Mouse (Mus musculus): Measurements from ENCODE around the gene Hgd. TPM values are rescaled to one million over a fixed set of nuclear protein-coding genes. Genes with fewer than 3 reads are reported as not detected.
"Not testable (repeated sequence)": the region's sequence is repeated elsewhere in the genome, so short reads cannot be mapped to it uniquely, and the experiment has no call there.

Hgd gene
- polyA plus RNA-seq, 1 experiment from 2014 or later, result 0.21 TPM

GRCm38 (mm10) chr16:37634578-37634977, 54.6 kb downstream of the Hgd start:
- no peaks in the 10 kb centered on the region for H3K9me3 ChIP-seq (replicated peaks)
- H3K4me2 ChIP-seq, result peak overlapping the region; percentile 29
- H3K4me1 ChIP-seq (replicated peaks), result no peaks in the 10 kb centered on the region
- H3K27ac ChIP-seq, result no peak overlapping the region
- H3K9ac ChIP-seq, result no peak overlapping the region
- H3K4me3 ChIP-seq, result no peak overlapping the region
- ATAC-seq (replicated peaks; ENCODE audit: insufficient number of reproducible peaks, insufficient read depth, low FRiP score, low read depth), result no peak
- WGBS, result 51% methylated on average over 9 of the region's 9 CpGs
- no peaks in the 10 kb centered on the region for H3K36me3 ChIP-seq
- H3K27me3 ChIP-seq, result no peaks in the 10 kb centered on the region

- ATAC-seq (replicated peaks; ENCODE audit: insufficient number of reproducible peaks, insufficient read depth, low FRiP score, low read depth), result no peak
- WGBS, result 90% methylated on average over 1 of the region's 1 CpGs
- H3K4me2 ChIP-seq, result no peak overlapping the region
- no peak overlapping the region for H3K9ac ChIP-seq
- H3K27me3 ChIP-seq, result no peaks in the 10 kb centered on the region
- H3K27ac ChIP-seq, result no peak overlapping the region
- H3K4me1 ChIP-seq (replicated peaks), result no peaks in the 10 kb centered on the region
- no peaks in the 10 kb centered on the region for H3K36me3 ChIP-seq
- no peaks in the 10 kb centered on the region for H3K9me3 ChIP-seq (replicated peaks)
- no peak overlapping the region for H3K4me3 ChIP-seq
Measured at GRCm38 (mm10) chr16:37635095-37635494, 55.1 kb downstream of the Hgd start.

- 39% methylated on average over 6 of the region's 6 CpGs for WGBS
- Histone ChIP-seq H3K27ac (no peak overlapping the region), H3K9me3 (replicated peaks) (no peaks in the 10 kb centered on the region), H3K9ac (no peak overlapping the region), H3K36me3 (no peaks in the 10 kb centered on the region), H3K27me3 (no peaks in the 10 kb centered on the region), H3K4me2 (no peak overlapping the region), H3K4me3 (no peak overlapping the region), H3K4me1 (replicated peaks) (no peaks in the 10 kb centered on the region)
- ATAC-seq (replicated peaks; ENCODE audit: insufficient number of reproducible peaks, insufficient read depth, low FRiP score, low read depth), result no peak
Measured at GRCm38 (mm10) chr16:37636107-37636506, 56.2 kb downstream of the Hgd start.

GRCm38 (mm10) chr16:37637802-37638201, 57.8 kb downstream of the Hgd start:
- H3K9me3 ChIP-seq (replicated peaks), result no peaks in the 10 kb centered on the region
- no peak for ATAC-seq (replicated peaks; ENCODE audit: insufficient number of reproducible peaks, insufficient read depth, low FRiP score, low read depth)
- no peak overlapping the region for H3K9ac ChIP-seq
- H3K4me3 ChIP-seq, result no peak overlapping the region
- no peaks in the 10 kb centered on the region for H3K27me3 ChIP-seq
- H3K27ac ChIP-seq, result no peak overlapping the region
- H3K4me1 ChIP-seq (replicated peaks), result no peaks in the 10 kb centered on the region
- no peaks in the 10 kb centered on the region for H3K36me3 ChIP-seq
- H3K4me2 ChIP-seq, result no peak overlapping the region

GRCm38 (mm10) chr16:37640522-37640921, 60.6 kb downstream of the Hgd start:
- H3K27ac ChIP-seq; H3K4me2 ChIP-seq; H3K27me3 ChIP-seq; H3K4me3 ChIP-seq; H3K9me3 ChIP-seq (replicated peaks); ATAC-seq (replicated peaks; ENCODE audit: insufficient number of reproducible peaks, insufficient read depth, low FRiP score, low read depth); H3K9ac ChIP-seq; H3K36me3 ChIP-seq; H3K4me1 ChIP-seq (replicated peaks): not testable (repeated sequence)

GRCm38 (mm10) chr16:37644486-37644885, 64.5 kb downstream of the Hgd start:
- Histone ChIP-seq H3K4me1 (replicated peaks) (no peaks in the 10 kb centered on the region), H3K4me2 (no peak overlapping the region), H3K9ac (no peak overlapping the region), H3K9me3 (replicated peaks) (no peaks in the 10 kb centered on the region), H3K4me3 (no peak overlapping the region), H3K27ac (no peak overlapping the region), H3K36me3 (peaks cover 32% of the 10 kb centered on the region), H3K27me3 (no peaks in the 10 kb centered on the region)
- WGBS, result 88% methylated on average over 5 of the region's 5 CpGs
- ATAC-seq (replicated peaks; ENCODE audit: insufficient number of reproducible peaks, insufficient read depth, low FRiP score, low read depth), result no peak

- peaks cover 32% of the 10 kb centered on the region for H3K36me3 ChIP-seq
- no peaks in the 10 kb centered on the region for H3K9me3 ChIP-seq (replicated peaks)
- no peak overlapping the region for H3K4me2 ChIP-seq
- no peak overlapping the region for H3K9ac ChIP-seq
- H3K27me3 ChIP-seq, result no peaks in the 10 kb centered on the region
- ATAC-seq (replicated peaks; ENCODE audit: insufficient number of reproducible peaks, insufficient read depth, low FRiP score, low read depth), result no peak
- H3K4me1 ChIP-seq (replicated peaks), result no peaks in the 10 kb centered on the region
- H3K4me3 ChIP-seq, result no peak overlapping the region
- 84% methylated on average over 8 of the region's 8 CpGs for WGBS
- H3K27ac ChIP-seq, result no peak overlapping the region
Measured at GRCm38 (mm10) chr16:37645211-37645610, 65.3 kb downstream of the Hgd start.

- 97% methylated on average over 3 of the region's 3 CpGs for WGBS
- no peak overlapping the region for H3K4me3 ChIP-seq
- H3K9me3 ChIP-seq (replicated peaks), result no peaks in the 10 kb centered on the region
- no peaks in the 10 kb centered on the region for H3K4me1 ChIP-seq (replicated peaks)
- ATAC-seq (replicated peaks; ENCODE audit: insufficient number of reproducible peaks, insufficient read depth, low FRiP score, low read depth), result no peak
- peaks cover 32% of the 10 kb centered on the region for H3K36me3 ChIP-seq
- no peak overlapping the region for H3K4me2 ChIP-seq
- H3K27me3 ChIP-seq, result no peaks in the 10 kb centered on the region
- H3K27ac ChIP-seq, result no peak overlapping the region
- H3K9ac ChIP-seq, result no peak overlapping the region
Measured at GRCm38 (mm10) chr16:37645799-37646198, 65.8 kb downstream of the Hgd start.

GRCm38 (mm10) chr16:37647067-37647466, 67.1 kb downstream of the Hgd start:
- Histone ChIP-seq H3K9me3 (replicated peaks) (no peaks in the 10 kb centered on the region), H3K27me3 (no peaks in the 10 kb centered on the region), H3K4me1 (replicated peaks) (peaks cover 8% of the 10 kb centered on the region), H3K4me2 (no peak overlapping the region), H3K4me3 (no peak overlapping the region), H3K27ac (no peak overlapping the region), H3K36me3 (peaks cover 32% of the 10 kb centered on the region), H3K9ac (no peak overlapping the region)
- 84% methylated on average over 16 of the region's 16 CpGs for WGBS
- no peak for ATAC-seq (replicated peaks; ENCODE audit: insufficient number of reproducible peaks, insufficient read depth, low FRiP score, low read depth)

GRCm38 (mm10) chr16:37647936-37648335, 68.0 kb downstream of the Hgd start:
- H3K4me2 ChIP-seq, result no peak overlapping the region
- no peak overlapping the region for H3K9ac ChIP-seq
- H3K27me3 ChIP-seq, result no peaks in the 10 kb centered on the region
- ATAC-seq (replicated peaks; ENCODE audit: insufficient number of reproducible peaks, insufficient read depth, low FRiP score, low read depth), result no peak
- peaks cover 32% of the 10 kb centered on the region for H3K36me3 ChIP-seq
- WGBS, result 78% methylated on average over 8 of the region's 8 CpGs
- no peak overlapping the region for H3K27ac ChIP-seq
- H3K4me3 ChIP-seq, result no peak overlapping the region
- H3K4me1 ChIP-seq (replicated peaks), result peaks cover 16% of the 10 kb centered on the region
- no peaks in the 10 kb centered on the region for H3K9me3 ChIP-seq (replicated peaks)

- Histone ChIP-seq H3K9me3 (replicated peaks) (no peaks in the 10 kb centered on the region), H3K4me1 (replicated peaks) (peaks cover 19% of the 10 kb centered on the region), H3K4me3 (no peak overlapping the region), H3K36me3 (peaks cover 32% of the 10 kb centered on the region), H3K4me2 (no peak overlapping the region), H3K27ac (no peak overlapping the region), H3K27me3 (no peaks in the 10 kb centered on the region), H3K9ac (no peak overlapping the region)
- WGBS, result 87% methylated on average over 5 of the region's 5 CpGs
- no peak for ATAC-seq (replicated peaks; ENCODE audit: insufficient number of reproducible peaks, insufficient read depth, low FRiP score, low read depth)
Measured at GRCm38 (mm10) chr16:37649068-37649467, 69.1 kb downstream of the Hgd start.

GRCm38 (mm10) chr16:37651467-37651866, 71.5 kb downstream of the Hgd start:
- WGBS, result 61% methylated on average over 5 of the region's 5 CpGs
- H3K27me3 ChIP-seq, result no peaks in the 10 kb centered on the region
- peaks cover 21% of the 10 kb centered on the region for H3K4me1 ChIP-seq (replicated peaks)
- 0 out of 2 replicates have a peak overlapping the region, but pooled peaks have one; percentile 2 for H3K4me2 ChIP-seq
- H3K27ac ChIP-seq, result no peak overlapping the region
- peaks cover 19% of the 10 kb centered on the region for H3K36me3 ChIP-seq
- H3K9ac ChIP-seq, result no peak overlapping the region
- H3K4me3 ChIP-seq, result no peak overlapping the region
- no peak for ATAC-seq (replicated peaks; ENCODE audit: insufficient number of reproducible peaks, insufficient read depth, low FRiP score, low read depth)
- no peaks in the 10 kb centered on the region for H3K9me3 ChIP-seq (replicated peaks)

All from heart, embryonic 15.5 days (tissue).